Mouse (Mus musculus) myocyte (in vitro differentiated cells): Measurements from ENCODE around the gene Ddah2. TPM values are rescaled to one million over a fixed set of nuclear protein-coding genes. Genes with fewer than 3 reads are reported as not detected.

ENCODE experiments used
- H3K27me3 ChIP-seq: one replicate; pipeline ENCODE4 v1.6.1; 2011; ENCODE audit not compliant: control insufficient read depth, insufficient read depth, insufficient read length
- H3K36me3 ChIP-seq: one replicate; pipeline ENCODE4 v1.6.1; 2011; ENCODE audit not compliant: control insufficient read depth, insufficient read depth
- H3K4me2 ChIP-seq: one replicate; pipeline ENCODE4 v1.6.1; 2011; ENCODE audit warnings: low read depth, control low read depth
- H3K4me3 ChIP-seq: one replicate; pipeline ENCODE4 v1.5.1; 2011; ENCODE audit warnings: mild to moderate bottlenecking, control low read depth, moderate library complexity
- H3K79me2 ChIP-seq: one replicate; pipeline ENCODE4 v1.6.1; 2011; ENCODE audit not compliant: control insufficient read depth, insufficient read depth
- H3ac ChIP-seq: one replicate; pipeline ENCODE4 v1.6.1; 2011; ENCODE audit not compliant: control insufficient read depth, insufficient read length
- CEBPB ChIP-seq: IDR thresholded peaks from 2 replicates; pipeline ENCODE4 v1.6.1; 2011; ENCODE audit warnings: mild to moderate bottlenecking, moderate library complexity; ENCODE audit not compliant: poor library complexity, insufficient read depth, severe bottlenecking
- E2F4 ChIP-seq: IDR thresholded peaks from one replicate; pipeline ENCODE4 v1.6.1; 2011; ENCODE audit warnings: mild to moderate bottlenecking, control low read depth, moderate library complexity; ENCODE audit not compliant: insufficient read depth
- MAX ChIP-seq: IDR thresholded peaks from one replicate; pipeline ENCODE4 v1.6.1; 2011; ENCODE audit warnings: low read depth, mild to moderate bottlenecking, control low read depth
- MYOD1 ChIP-seq, 3 experiments: IDR thresholded peaks; one replicate each; pipeline ENCODE4 v1.6.1; 2011; ENCODE audit warnings: control low read depth in 2 of 3, low read depth in 2 of 3, mild to moderate bottlenecking in 2 of 3, moderate library complexity in 1 of 3; ENCODE audit not compliant: insufficient read length in 2 of 3, control insufficient read depth in 1 of 3
- MYOG ChIP-seq, 3 experiments: IDR thresholded peaks; one replicate each; pipeline ENCODE4 v1.6.1; 2011; ENCODE audit warnings: control low read depth in 2 of 3, low read depth in 2 of 3, mild to moderate bottlenecking in 2 of 3; ENCODE audit not compliant: insufficient read length in 2 of 3, control insufficient read depth in 1 of 3, insufficient read depth in 1 of 3
- POLR2A ChIP-seq: IDR thresholded peaks from one replicate; pipeline ENCODE4 v1.6.1; 2011; ENCODE audit warnings: low read depth, mild to moderate bottlenecking, control low read depth, moderate library complexity; ENCODE audit not compliant: insufficient read length
- POLR2AphosphoS2 ChIP-seq: IDR thresholded peaks from one replicate; pipeline ENCODE4 v1.6.1; 2011; ENCODE audit warnings: low read depth, control low read depth; ENCODE audit not compliant: insufficient read length
- REST ChIP-seq: IDR thresholded peaks from one replicate; pipeline ENCODE4 v1.6.1; 2011; ENCODE audit warnings: mild to moderate bottlenecking, control low read depth, moderate library complexity; ENCODE audit not compliant: insufficient read depth, insufficient read length
- SRF ChIP-seq: IDR thresholded peaks from one replicate; pipeline ENCODE4 v1.6.1; 2011; ENCODE audit warnings: low read depth; ENCODE audit not compliant: control insufficient read depth, insufficient read length
- TCF12 ChIP-seq: IDR thresholded peaks from one replicate; pipeline ENCODE4 v1.6.1; 2011; ENCODE audit warnings: mild to moderate bottlenecking, control low read depth; ENCODE audit not compliant: poor library complexity, insufficient read depth, severe bottlenecking
- TCF3 ChIP-seq: IDR thresholded peaks from one replicate; pipeline ENCODE4 v1.6.1; 2011; ENCODE audit warnings: low read depth, control low read depth; ENCODE audit not compliant: insufficient read length
- USF1 ChIP-seq: IDR thresholded peaks from one replicate; pipeline ENCODE4 v1.6.1; 2011; ENCODE audit warnings: low read depth, mild to moderate bottlenecking, control low read depth, moderate library complexity
- polyA plus RNA-seq: library from polyadenylated mRNA; unstranded; fragments of >200 nt; fragmentation: generic; extraction: Trizol; gene quantifications from one replicate; pipeline ENCODE4 v1.2.1, GENCODE M21; 2012; ENCODE audit warnings: missing spikeins

Gene Ddah2
- polyA plus RNA-seq, 1 experiment, result 101 TPM

- no peak for TF ChIP-seq CEBPB
- TF ChIP-seq TCF12, result no peak
- TF ChIP-seq MYOG (IDR thresholded peaks at IDR 0.05; ENCODE audit: control insufficient read depth in 1 of 3, insufficient read depth in 1 of 3, insufficient read length in 2 of 3, low read depth in 2 of 3), result no peak
- no peak for TF ChIP-seq MAX
- TF ChIP-seq POLR2A, result no peak
- TF ChIP-seq POLR2AphosphoS2, result no peak
- TF ChIP-seq REST, result no peak
- no peak for TF ChIP-seq MYOD1 (IDR thresholded peaks at IDR 0.05; ENCODE audit: control insufficient read depth in 1 of 3, insufficient read length in 2 of 3, low read depth in 2 of 3)
- no peak for TF ChIP-seq USF1
- no peak for TF ChIP-seq SRF
- TF ChIP-seq TCF3, result no peak
- no peak for TF ChIP-seq E2F4
- no peak overlapping the region for H3K4me3 ChIP-seq
Measured at GRCm38 (mm10) chr17:35048149-35048931, 10.5 kb upstream of the Ddah2 start.

GRCm38 (mm10) chr17:35048932-35049440, 9.8 kb upstream of the Ddah2 start:
- Histone ChIP-seq H3ac (no peak overlapping the region), H3K36me3 (peaks cover 19% of the 10 kb centered on the region), H3K4me3 (peak overlapping the region; percentile 96), H3K79me2 (peaks cover 40% of the 10 kb centered on the region), H3K27me3 (no peaks in the 10 kb centered on the region), H3K4me2 (peak overlapping the region; percentile 53)
- TF ChIP-seq REST, result no peak
- no peak for TF ChIP-seq SRF
- TF ChIP-seq CEBPB, result no peak
- TF ChIP-seq TCF12, result no peak
- TF ChIP-seq TCF3, result no peak
- TF ChIP-seq MYOD1 (IDR thresholded peaks at IDR 0.05; ENCODE audit: control insufficient read depth in 1 of 3, insufficient read length in 2 of 3, low read depth in 2 of 3), result no peak
- TF ChIP-seq USF1, result no peak
- TF ChIP-seq POLR2A, result no peak
- TF ChIP-seq E2F4, result no peak

More at GRCm38 (mm10) chr17:35048149-35048931, 10.5 kb upstream of the Ddah2 start:
- Histone ChIP-seq H3K27me3 (no peaks in the 10 kb centered on the region), H3K79me2 (peaks cover 34% of the 10 kb centered on the region), H3K36me3 (peaks cover 13% of the 10 kb centered on the region), H3K4me2 (peak overlapping the region; percentile 81), H3ac (no peak overlapping the region)

- no peaks in the 10 kb centered on the region for H3K27me3 ChIP-seq
- peaks cover 24% of the 10 kb centered on the region for H3K36me3 ChIP-seq
- peaks cover 43% of the 10 kb centered on the region for H3K79me2 ChIP-seq
- peak within 1 kb of the TSS; percentile 1 for H3ac ChIP-seq
- peak within 1 kb of the TSS; percentile 96 for H3K4me3 ChIP-seq
- TF ChIP-seq POLR2A (peak; percentile 47), POLR2AphosphoS2 (peak; percentile 45), TCF3 (no peak), USF1 (no peak), MYOD1 (IDR thresholded peaks at IDR 0.05; ENCODE audit: control insufficient read depth in 1 of 3, insufficient read length in 2 of 3, low read depth in 2 of 3) (no peak)
- H3K4me2 ChIP-seq, result peak within 1 kb of the TSS; percentile 86
Measured at GRCm38 (mm10) chr17:35049561-35050016, 9.2 kb upstream of the Ddah2 start, which contains the start of gene Clic1. TSS of gene Clic1 (plus strand) at chr17:35049966.

GRCm38 (mm10) chr17:35050126-35050750, 8.6 kb upstream of the Ddah2 start:
- Histone ChIP-seq H3K4me3 (peak overlapping the region; percentile 96), H3ac (peak overlapping the region; percentile 1), H3K4me2 (peak overlapping the region; percentile 86), H3K79me2 (peaks cover 47% of the 10 kb centered on the region), H3K36me3 (peaks cover 28% of the 10 kb centered on the region), H3K27me3 (no peaks in the 10 kb centered on the region)
- TF ChIP-seq POLR2A (peak; percentile 88), CEBPB (no peak), MYOG (IDR thresholded peaks at IDR 0.05; ENCODE audit: control insufficient read depth in 1 of 3, insufficient read depth in 1 of 3, insufficient read length in 2 of 3, low read depth in 2 of 3) (peak in 2 of 3 experiments; percentile 40 to 68), USF1 (no peak), SRF (no peak), POLR2AphosphoS2 (peak; percentile 89), MYOD1 (IDR thresholded peaks at IDR 0.05; ENCODE audit: control insufficient read depth in 1 of 3, insufficient read length in 2 of 3, low read depth in 2 of 3) (peak in 2 of 3 experiments; percentile 25 to 63), TCF12 (no peak)
